Mouse (Mus musculus): ENCODE measurements around the gene Mpc2.

- TF ChIP-seq CTCF (IDR thresholded peaks at IDR 0.05; ENCODE audit: borderline replicate concordance, insufficient read depth, low read length) (no peak), POLR2A (IDR thresholded peaks at IDR 0.05; ENCODE audit: low read depth, low read length) (no peak)
Measured at GRCm38 (mm10) chr1:165484688-165485233, 24.3 kb downstream of the Mpc2 start, which contains the start of gene Adcy10.
